Mouse (Mus musculus): Measurements from ENCODE around the gene Ube2c. TPM values are rescaled to one million over a fixed set of nuclear protein-coding genes. Genes with fewer than 3 reads are reported as not detected.

The Ube2c gene
- polyA plus RNA-seq, 1 experiment, result 91.2 TPM

- TF ChIP-seq POLR2A (IDR thresholded peaks at IDR 0.05; ENCODE audit: low read depth, low read length), result no peak
- TF ChIP-seq CTCF (IDR thresholded peaks at IDR 0.05; ENCODE audit: extremely low read depth, insufficient read length, insufficient replicate concordance, low read depth, low read length), result no peak
- H3K4me3 ChIP-seq (ENCODE audit: low read depth, low read length), result no peak overlapping the region
Observed at GRCm38 (mm10) chr2:164781876-164782275, 12.2 kb downstream of the Ube2c start.

DNA sequence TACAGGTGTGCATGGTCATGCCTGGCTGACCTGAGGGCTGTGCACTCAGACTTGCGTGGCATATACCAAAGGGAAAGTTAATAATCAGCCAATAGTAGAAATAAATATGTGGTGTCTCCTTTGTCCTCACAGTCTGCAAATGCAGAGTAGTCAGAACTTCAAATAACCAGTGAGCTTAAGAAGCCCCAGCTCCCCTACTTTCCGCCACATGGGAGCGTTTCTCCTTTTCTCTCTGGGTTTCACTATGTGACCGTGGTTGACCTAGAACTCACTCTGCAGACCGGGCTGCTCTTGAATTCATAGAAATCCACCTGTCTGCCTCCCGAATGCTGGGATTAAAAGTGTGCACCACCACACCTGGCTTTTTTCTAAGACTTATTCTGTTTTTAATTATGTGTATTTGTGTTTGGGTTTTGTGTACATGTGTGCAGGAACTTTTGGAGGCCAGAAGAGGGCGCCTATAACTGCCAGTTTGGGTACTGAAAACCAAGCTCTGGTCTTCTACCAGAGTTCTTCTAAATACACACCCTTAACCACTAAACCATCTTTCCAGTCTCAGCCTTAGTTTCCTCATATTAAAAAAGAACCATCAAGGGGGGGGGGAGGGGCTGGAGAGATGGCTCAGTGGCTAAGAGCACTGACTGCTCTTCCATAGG lies 14.4 kb downstream of the Ube2c start:
- Histone ChIP-seq H3K36me3 (ENCODE audit: control insufficient read depth, insufficient read depth, low read length) (peaks cover 2% of the 10 kb centered on the region; the same call in 1 of the 2 replicates), H3K27me3 (ENCODE audit: control insufficient read depth, insufficient read depth, low read length) (no peaks in the 10 kb centered on the region), H3K4me3 (ENCODE audit: low read depth, low read length) (no peak overlapping the region), H3K27ac (ENCODE audit: insufficient read depth, low read depth, low read length) (no peak overlapping the region), H3K4me1 (ENCODE audit: control insufficient read depth, insufficient read depth, insufficient read length, low read length) (peaks cover 7% of the 10 kb centered on the region; the same call in 1 of the 2 replicates)
- TF ChIP-seq POLR2A (IDR thresholded peaks at IDR 0.05; ENCODE audit: low read depth, low read length) (no peak), CTCF (IDR thresholded peaks at IDR 0.05; ENCODE audit: extremely low read depth, insufficient read length, insufficient replicate concordance, low read depth, low read length) (no peak)
- 76% methylated on average over 7 of the region's 7 CpGs for WGBS

More at GRCm38 (mm10) chr2:164781876-164782275, 12.2 kb downstream of the Ube2c start:
- Histone ChIP-seq H3K4me1 (ENCODE audit: control insufficient read depth, insufficient read depth, insufficient read length, low read length) (peaks cover 7% of the 10 kb centered on the region; the same call in 1 of the 2 replicates), H3K36me3 (ENCODE audit: control insufficient read depth, insufficient read depth, low read length) (no peaks in the 10 kb centered on the region), H3K27me3 (ENCODE audit: control insufficient read depth, insufficient read depth, low read length) (no peaks in the 10 kb centered on the region), H3K27ac (ENCODE audit: insufficient read depth, low read depth, low read length) (no peak overlapping the region)
- 73% methylated on average over 4 of the region's 4 CpGs for WGBS

DNA sequence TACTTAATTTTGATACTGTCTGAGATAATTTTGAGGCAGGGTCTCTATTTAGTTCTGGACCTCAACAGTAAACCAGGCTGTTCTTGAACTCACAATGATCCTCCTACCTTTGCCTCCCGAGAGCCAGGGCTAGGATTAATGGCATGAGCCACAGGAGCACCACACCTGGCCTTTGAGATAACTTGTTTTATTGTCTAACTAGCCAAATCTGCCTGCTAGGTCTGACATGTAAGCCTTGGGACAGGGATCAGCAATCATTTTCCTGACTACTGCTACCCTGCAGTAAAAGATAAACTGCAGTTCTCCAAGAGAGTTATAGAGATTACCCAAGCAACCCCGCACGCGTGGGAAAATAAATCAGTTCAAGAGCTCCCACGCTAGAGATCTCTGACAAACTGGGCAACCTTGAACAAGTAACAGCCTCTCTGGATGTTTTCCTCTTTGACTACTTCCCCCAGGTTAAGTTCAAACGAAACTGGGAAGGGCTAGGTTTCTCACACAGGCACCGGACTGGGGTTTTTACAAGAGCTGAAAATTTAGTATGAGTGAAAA lies 15.2 kb downstream of the Ube2c start:
- WGBS, result 2% methylated on average over 7 of the region's 7 CpGs
- peaks cover 7% of the 10 kb centered on the region; the same call in 1 of the 2 replicates for H3K4me1 ChIP-seq (ENCODE audit: control insufficient read depth, insufficient read depth, insufficient read length, low read length)
- peaks cover 5% of the 10 kb centered on the region for H3K36me3 ChIP-seq (ENCODE audit: control insufficient read depth, insufficient read depth, low read length)
- peak overlapping the region; percentile 76 for H3K27ac ChIP-seq (ENCODE audit: insufficient read depth, low read depth, low read length)
- peak overlapping the region; percentile 84 for H3K4me3 ChIP-seq (ENCODE audit: low read depth, low read length)
- H3K27me3 ChIP-seq (ENCODE audit: control insufficient read depth, insufficient read depth, low read length), result no peaks in the 10 kb centered on the region
- TF ChIP-seq POLR2A (IDR thresholded peaks at IDR 0.05; ENCODE audit: low read depth, low read length), result no peak
- no peak for TF ChIP-seq CTCF (IDR thresholded peaks at IDR 0.05; ENCODE audit: extremely low read depth, insufficient read length, insufficient replicate concordance, low read depth, low read length)

DNA sequence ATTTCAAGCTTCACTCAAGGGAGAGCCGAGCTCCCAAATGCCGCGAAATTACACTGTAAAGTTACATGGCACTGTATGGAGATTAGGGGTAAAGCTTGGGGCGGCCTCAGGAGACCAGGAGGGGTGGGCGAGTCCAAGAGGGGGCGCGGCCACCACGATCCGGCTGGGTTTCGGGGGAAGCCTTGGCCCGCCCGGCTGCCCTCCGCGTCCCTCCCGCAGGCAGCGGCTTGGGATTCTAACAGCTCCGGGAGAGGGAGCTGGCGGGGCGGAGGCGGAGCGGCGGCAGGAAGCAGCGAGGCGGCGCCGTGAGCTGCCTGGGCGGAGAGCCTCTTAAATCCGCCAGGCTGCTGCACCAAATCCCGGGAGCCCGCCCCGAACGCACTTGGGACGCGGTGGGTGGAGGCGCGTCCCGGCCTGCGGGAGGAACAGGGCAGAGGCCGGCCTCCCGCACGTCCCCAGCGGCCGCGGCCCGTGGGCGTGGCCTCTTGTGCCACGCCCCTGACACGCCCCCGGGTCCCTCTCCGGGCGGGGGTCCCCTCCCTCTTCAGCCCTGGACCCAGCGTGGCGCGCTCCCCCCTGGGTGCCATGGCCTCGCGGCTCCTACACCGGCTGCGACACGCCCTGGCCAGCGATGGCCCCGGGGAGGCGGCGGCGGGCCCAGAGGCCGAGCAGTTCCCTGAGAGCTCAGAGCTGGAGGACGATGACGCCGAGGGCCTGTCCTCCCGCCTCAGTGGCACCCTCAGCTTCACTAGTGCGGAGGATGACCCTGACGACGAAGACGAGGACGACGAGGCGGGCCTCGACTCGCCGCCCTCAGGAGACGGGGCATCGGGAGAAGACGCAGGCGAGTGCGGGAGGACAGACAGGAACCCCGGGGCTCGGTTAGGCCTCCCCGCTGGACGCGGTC lies 16.0 kb downstream of the Ube2c start, which contains the start of gene Snx21:
Gene Snx21, plus strand, starts transcription at position 343 of the 907 bp plus-strand sequence.
- WGBS, result under 1% methylated on average over 87 of the region's 89 CpGs
- Histone ChIP-seq H3K4me3 (ENCODE audit: low read depth, low read length) (peak within 1 kb of the TSS; percentile 84), H3K27ac (ENCODE audit: insufficient read depth, low read depth, low read length) (peak within 1 kb of the TSS; percentile 76), H3K4me1 (ENCODE audit: control insufficient read depth, insufficient read depth, insufficient read length, low read length) (peaks cover 7% of the 10 kb centered on the region; the same call in 1 of the 2 replicates), H3K36me3 (ENCODE audit: control insufficient read depth, insufficient read depth, low read length) (peaks cover 5% of the 10 kb centered on the region), H3K27me3 (ENCODE audit: control insufficient read depth, insufficient read depth, low read length) (no peaks in the 10 kb centered on the region)
- TF ChIP-seq CTCF (IDR thresholded peaks at IDR 0.05; ENCODE audit: extremely low read depth, insufficient read length, insufficient replicate concordance, low read depth, low read length), result peak; percentile 22; the same call in 1 of the 2 replicates
- peak; percentile 90 for TF ChIP-seq POLR2A (IDR thresholded peaks at IDR 0.05; ENCODE audit: low read depth, low read length)

DNA sequence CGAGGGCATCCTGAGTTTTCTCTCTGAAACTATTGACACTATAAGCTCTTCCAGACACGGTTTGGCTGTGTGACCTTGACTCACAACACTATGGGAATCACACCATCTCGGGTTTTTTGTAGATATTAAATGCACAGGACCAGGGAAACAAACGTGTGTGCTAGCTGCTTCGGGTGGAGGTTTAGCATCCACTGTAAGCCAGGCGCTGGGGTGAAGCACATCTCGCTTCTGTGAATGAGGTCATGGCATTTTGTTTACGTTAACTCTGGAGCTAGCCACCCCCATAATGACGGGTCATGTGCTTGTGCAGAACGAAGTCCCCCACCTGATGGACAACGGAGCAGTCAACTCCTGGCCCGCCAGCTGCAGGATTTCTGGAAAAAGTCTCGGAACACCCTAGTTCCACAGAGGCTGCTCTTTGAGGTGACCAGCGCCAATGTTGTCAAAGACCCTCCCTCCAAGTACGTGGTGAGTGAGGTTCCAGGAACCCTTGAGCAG lies 16.7 kb downstream of the Ube2c start:
- peak overlapping the region; percentile 73 for H3K27ac ChIP-seq (ENCODE audit: insufficient read depth, low read depth, low read length)
- no peaks in the 10 kb centered on the region for H3K27me3 ChIP-seq (ENCODE audit: control insufficient read depth, insufficient read depth, low read length)
- 22% methylated on average over 15 of the region's 15 CpGs for WGBS
- peaks cover 6% of the 10 kb centered on the region for H3K36me3 ChIP-seq (ENCODE audit: control insufficient read depth, insufficient read depth, low read length)
- TF ChIP-seq CTCF (IDR thresholded peaks at IDR 0.05; ENCODE audit: extremely low read depth, insufficient read length, insufficient replicate concordance, low read depth, low read length), result no peak
- no peak for TF ChIP-seq POLR2A (IDR thresholded peaks at IDR 0.05; ENCODE audit: low read depth, low read length)
- peaks cover 7% of the 10 kb centered on the region; the same call in 1 of the 2 replicates for H3K4me1 ChIP-seq (ENCODE audit: control insufficient read depth, insufficient read depth, insufficient read length, low read length)
- peak overlapping the region; percentile 84 for H3K4me3 ChIP-seq (ENCODE audit: low read depth, low read length)

- H3K36me3 ChIP-seq (ENCODE audit: control insufficient read depth, insufficient read depth, low read length), result peaks cover 12% of the 10 kb centered on the region
- H3K27me3 ChIP-seq (ENCODE audit: control insufficient read depth, insufficient read depth, low read length), result no peaks in the 10 kb centered on the region
- peaks cover 7% of the 10 kb centered on the region; the same call in 1 of the 2 replicates for H3K4me1 ChIP-seq (ENCODE audit: control insufficient read depth, insufficient read depth, insufficient read length, low read length)
- WGBS, result 82% methylated on average over 3 of the region's 3 CpGs
- no peak for TF ChIP-seq POLR2A (IDR thresholded peaks at IDR 0.05; ENCODE audit: low read depth, low read length)
- TF ChIP-seq CTCF (IDR thresholded peaks at IDR 0.05; ENCODE audit: extremely low read depth, insufficient read length, insufficient replicate concordance, low read depth, low read length), result no peak
- no peak overlapping the region for H3K27ac ChIP-seq (ENCODE audit: insufficient read depth, low read depth, low read length)
- H3K4me3 ChIP-seq (ENCODE audit: low read depth, low read length), result no peak overlapping the region
Observed at GRCm38 (mm10) chr2:164787032-164787431, 17.3 kb downstream of the Ube2c start.

All from small intestine, adult 2 months (tissue).